Mouse (Mus musculus) embryonic fibroblast, embryonic 13.5 days (primary cell): ENCODE measurements at regions not wholly inside any gene's neighbourhood (a gene's known extent, or its start where the extent isn't known, plus 50 kb on each side); places are given as distances from the start of the nearest gene placed in this dataset.

Experiments
- CTCF ChIP-seq: IDR thresholded peaks from 2 replicates; pipeline ENCODE4 v1.5.1; 2011; ENCODE audit warnings: mild to moderate bottlenecking, control low read depth, low read length, moderate library complexity, borderline replicate concordance; ENCODE audit not compliant: insufficient read depth
- POLR2A ChIP-seq: IDR thresholded peaks from 2 replicates; pipeline ENCODE4 v1.6.1; 2011; ENCODE audit warnings: low read depth, mild to moderate bottlenecking, control low read depth, low read length, moderate library complexity

DNA sequence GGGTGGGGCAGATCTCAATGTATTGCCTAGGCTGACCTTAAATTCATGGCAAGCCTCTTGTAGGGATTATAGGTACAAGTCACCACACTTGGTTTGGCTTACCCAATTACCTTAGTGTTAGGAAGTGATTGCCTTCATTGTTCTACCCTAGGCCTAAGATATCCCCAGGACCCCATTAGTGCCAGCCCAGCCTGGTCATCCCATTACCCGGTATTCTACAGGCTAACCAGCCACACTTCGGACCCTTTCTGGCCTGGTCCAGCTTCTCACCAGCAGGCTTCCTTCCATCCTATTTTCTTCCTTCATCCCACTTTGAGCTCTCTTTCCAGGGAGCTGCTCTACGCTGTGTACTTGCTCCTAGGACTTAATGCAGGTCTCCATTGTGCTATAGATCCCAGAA lies 59.5 kb downstream of the Tex35 start:
- TF ChIP-seq POLR2A, result no peak
- no peak for TF ChIP-seq CTCF
